Mouse (Mus musculus) 3T3-L1 (cell line): Measurements from ENCODE around the gene Shank2.

Experiments used
- DNase-seq: peaks from one replicate; pipeline ENCODE4 v3.0.0-alpha.2; 2015; ENCODE audit warnings: low read depth, low spot score

Shank2 gene

GRCm38 (mm10) chr7:144030796-144031195 is 29.1 kb downstream of the Shank2 start:
- no peak for DNase-seq

- DNase-seq: no peak
These were observed 29.9 kb downstream of the Shank2 start for GRCm38 (mm10) chr7:144031611-144032010.

GRCm38 (mm10) chr7:144037541-144037940 is 35.8 kb downstream of the Shank2 start:
- DNase-seq: no peak

- DNase-seq: peak; percentile 78
These were observed 36.4 kb downstream of the Shank2 start for GRCm38 (mm10) chr7:144037966-144038669.

GRCm38 (mm10) chr7:144038741-144039140 is 37.0 kb downstream of the Shank2 start:
- DNase-seq: no peak

- no peak for DNase-seq
These were observed 38.6 kb downstream of the Shank2 start for GRCm38 (mm10) chr7:144040328-144040727.

- no peak for DNase-seq
These were observed 50.3 kb downstream of the Shank2 start for GRCm38 (mm10) chr7:144052076-144052475.

- peak; percentile 56 for DNase-seq
These were observed 53.5 kb downstream of the Shank2 start for GRCm38 (mm10) chr7:144055188-144055587.

GRCm38 (mm10) chr7:144055702-144056531 is 54.2 kb downstream of the Shank2 start:
- DNase-seq: peak; percentile 54

GRCm38 (mm10) chr7:144070162-144070949 is 68.6 kb downstream of the Shank2 start:
- DNase-seq: no peak

- DNase-seq: peak; percentile 67
These were observed 70.5 kb downstream of the Shank2 start for GRCm38 (mm10) chr7:144072219-144072618.

- DNase-seq: no peak
These were observed 71.1 kb downstream of the Shank2 start for GRCm38 (mm10) chr7:144072856-144073255.

GRCm38 (mm10) chr7:144074718-144075117 is 73.0 kb downstream of the Shank2 start:
- peak; percentile 86 for DNase-seq

GRCm38 (mm10) chr7:144078661-144079060 is 76.9 kb downstream of the Shank2 start:
- DNase-seq: peak; percentile 68

- no peak for DNase-seq
These were observed 78.1 kb downstream of the Shank2 start for GRCm38 (mm10) chr7:144079861-144080260.

GRCm38 (mm10) chr7:144081448-144081847 is 79.7 kb downstream of the Shank2 start:
- peak; percentile 34 for DNase-seq

GRCm38 (mm10) chr7:144081963-144082362 is 80.2 kb downstream of the Shank2 start:
- DNase-seq: no peak

GRCm38 (mm10) chr7:144087277-144087676 is 85.5 kb downstream of the Shank2 start:
- DNase-seq: no peak

- DNase-seq: no peak
These were observed 92.4 kb downstream of the Shank2 start for GRCm38 (mm10) chr7:144094132-144094531.

GRCm38 (mm10) chr7:144097314-144097713 is 95.6 kb downstream of the Shank2 start:
- DNase-seq: peak; percentile 44

GRCm38 (mm10) chr7:144102222-144102980 is 100.7 kb downstream of the Shank2 start:
- no peak for DNase-seq
